Mouse (Mus musculus): ENCODE results near the gene Adgrb2. TPM values are rescaled to one million over a fixed set of nuclear protein-coding genes. Genes with fewer than 3 reads are reported as not detected.

Gene Adgrb2
- polyA plus RNA-seq, 1 experiment from 2014 or later, result 2.1 TPM

GRCm38 (mm10) chr4:130063191-130063590 is 78.5 kb downstream of the Adgrb2 start:
- no peak for ATAC-seq (replicated peaks; ENCODE audit: insufficient number of reproducible peaks, low FRiP score, low TSS enrichment, low read depth)
- H3K4me1 ChIP-seq (ENCODE audit: control insufficient read depth, insufficient read depth, low read length), result no peaks in the 10 kb centered on the region
- no peaks in the 10 kb centered on the region for H3K9me3 ChIP-seq (replicated peaks; ENCODE audit: control insufficient read depth, low read length)
- H3K4me2 ChIP-seq (ENCODE audit: low read depth, low read length), result no peak overlapping the region
- WGBS, result 65% methylated on average over 7 of the region's 7 CpGs
- H3K27me3 ChIP-seq (ENCODE audit: control insufficient read depth, insufficient read depth, low read length), result no peaks in the 10 kb centered on the region
- no peak overlapping the region for H3K27ac ChIP-seq (replicated peaks; ENCODE audit: low read depth, low read length)
- H3K9ac ChIP-seq (replicated peaks; ENCODE audit: low read length), result no peak overlapping the region
- no peak overlapping the region for H3K4me3 ChIP-seq (ENCODE audit: low read depth, low read length)
- no peaks in the 10 kb centered on the region for H3K36me3 ChIP-seq (replicated peaks; ENCODE audit: control insufficient read depth, insufficient read depth, low read depth, low read length)
- no peak for DNase-seq (ENCODE audit: low spot score)

DNA sequence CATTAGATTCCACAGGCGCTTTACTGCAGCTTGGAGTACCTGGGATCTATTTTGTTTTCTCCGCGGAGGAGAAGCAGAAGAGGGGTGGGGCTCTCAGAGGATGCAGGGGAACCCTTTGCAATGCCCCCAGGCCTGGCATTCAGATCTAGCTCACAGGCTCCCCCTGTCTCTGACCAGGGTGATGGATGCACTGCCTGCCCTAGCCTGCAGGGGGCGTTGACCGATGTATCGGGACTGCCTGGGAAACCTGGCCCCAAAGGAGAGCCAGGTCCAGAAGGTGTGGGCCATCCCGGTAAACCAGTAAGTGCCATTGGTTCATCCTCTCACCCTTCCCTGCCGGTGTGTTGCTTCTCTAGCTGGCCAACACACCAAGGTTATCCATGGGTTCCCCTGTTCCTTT is 82.1 kb downstream of the Adgrb2 start:
- ATAC-seq (replicated peaks; ENCODE audit: insufficient number of reproducible peaks, low FRiP score, low TSS enrichment, low read depth) (no peak), DNase-seq (ENCODE audit: low spot score) (peak; percentile 41)
- Histone ChIP-seq H3K4me3 (ENCODE audit: low read depth, low read length) (no peak overlapping the region), H3K27me3 (ENCODE audit: control insufficient read depth, insufficient read depth, low read length) (no peaks in the 10 kb centered on the region), H3K9me3 (replicated peaks; ENCODE audit: control insufficient read depth, low read length) (no peaks in the 10 kb centered on the region), H3K36me3 (replicated peaks; ENCODE audit: control insufficient read depth, insufficient read depth, low read depth, low read length) (no peaks in the 10 kb centered on the region), H3K4me1 (ENCODE audit: control insufficient read depth, insufficient read depth, low read length) (no peaks in the 10 kb centered on the region), H3K27ac (replicated peaks; ENCODE audit: low read depth, low read length) (no peak overlapping the region), H3K4me2 (ENCODE audit: low read depth, low read length) (no peak overlapping the region), H3K9ac (replicated peaks; ENCODE audit: low read length) (no peak overlapping the region)
- WGBS, result 7% methylated on average over 8 of the region's 8 CpGs

GRCm38 (mm10) chr4:130070523-130070922 is 85.9 kb downstream of the Adgrb2 start:
- no peak overlapping the region for H3K9ac ChIP-seq (replicated peaks; ENCODE audit: low read length)
- H3K4me3 ChIP-seq (ENCODE audit: low read depth, low read length), result no peak overlapping the region
- no peaks in the 10 kb centered on the region for H3K4me1 ChIP-seq (ENCODE audit: control insufficient read depth, insufficient read depth, low read length)
- no peaks in the 10 kb centered on the region for H3K36me3 ChIP-seq (replicated peaks; ENCODE audit: control insufficient read depth, insufficient read depth, low read depth, low read length)
- H3K4me2 ChIP-seq (ENCODE audit: low read depth, low read length), result no peak overlapping the region
- no peak overlapping the region for H3K27ac ChIP-seq (replicated peaks; ENCODE audit: low read depth, low read length)
- no peak for DNase-seq (ENCODE audit: low spot score)
- no peaks in the 10 kb centered on the region for H3K9me3 ChIP-seq (replicated peaks; ENCODE audit: control insufficient read depth, low read length)
- no peaks in the 10 kb centered on the region for H3K27me3 ChIP-seq (ENCODE audit: control insufficient read depth, insufficient read depth, low read length)
- WGBS, result 55% methylated on average over 3 of the region's 3 CpGs
- no peak for ATAC-seq (replicated peaks; ENCODE audit: insufficient number of reproducible peaks, low FRiP score, low TSS enrichment, low read depth)

DNA sequence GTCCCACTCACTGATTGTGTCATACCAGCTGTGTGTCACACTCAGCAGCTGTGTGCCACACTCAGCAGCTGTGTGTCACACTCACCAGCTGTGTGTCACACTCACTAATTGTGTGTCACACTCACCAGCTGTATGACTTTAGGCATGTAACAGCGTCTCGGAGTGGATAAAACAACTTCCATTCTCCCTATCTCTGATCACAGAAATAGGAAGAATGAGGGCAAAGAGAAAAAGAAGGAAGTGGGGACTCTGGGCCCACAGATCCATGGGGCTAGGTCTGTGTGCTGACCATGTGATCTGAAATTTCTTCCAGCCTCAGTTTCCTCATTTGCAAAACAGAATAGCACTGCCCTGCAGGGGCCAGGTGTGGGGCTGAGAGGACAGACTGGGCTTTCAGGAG is 87.1 kb downstream of the Adgrb2 start:
- ATAC-seq (replicated peaks; ENCODE audit: insufficient number of reproducible peaks, low FRiP score, low TSS enrichment, low read depth) (no peak), DNase-seq (ENCODE audit: low spot score) (no peak)
- no peak overlapping the region for H3K4me3 ChIP-seq (ENCODE audit: low read depth, low read length)
- H3K9me3 ChIP-seq (replicated peaks; ENCODE audit: control insufficient read depth, low read length), result no peaks in the 10 kb centered on the region
- WGBS, result 95% methylated on average over 2 of the region's 2 CpGs
- no peak overlapping the region for H3K4me2 ChIP-seq (ENCODE audit: low read depth, low read length)
- H3K36me3 ChIP-seq (replicated peaks; ENCODE audit: control insufficient read depth, insufficient read depth, low read depth, low read length), result no peaks in the 10 kb centered on the region
- no peaks in the 10 kb centered on the region for H3K4me1 ChIP-seq (ENCODE audit: control insufficient read depth, insufficient read depth, low read length)
- H3K27me3 ChIP-seq (ENCODE audit: control insufficient read depth, insufficient read depth, low read length), result no peaks in the 10 kb centered on the region
- H3K27ac ChIP-seq (replicated peaks; ENCODE audit: low read depth, low read length), result no peak overlapping the region
- H3K9ac ChIP-seq (replicated peaks; ENCODE audit: low read length), result no peak overlapping the region

Other genes starting within 250 kb of the Adgrb2 start
- 175 and 193 TPM in 2 replicates for gene Khdrbs1, start 242.6 kb upstream of the Adgrb2 start, polyA plus RNA-seq (2014; fragmentation: Nextera tagmentation; extraction: Ambion mirVana)
- 325 and 376 TPM in 2 replicates for gene Ptp4a2, start 173.7 kb upstream of the Adgrb2 start, polyA plus RNA-seq (2014; fragmentation: Nextera tagmentation; extraction: Ambion mirVana)
- gene Spocd1, start 55.6 kb upstream of the Adgrb2 start, polyA plus RNA-seq (2014; fragmentation: Nextera tagmentation; extraction: Ambion mirVana), result not detected in 2 replicates
- gene Col16a1, start 63.0 kb downstream of the Adgrb2 start, polyA plus RNA-seq (2014; fragmentation: Nextera tagmentation; extraction: Ambion mirVana), result 5.6 and 8.9 TPM in 2 replicates
- gene Pef1, start 117.7 kb downstream of the Adgrb2 start, polyA plus RNA-seq (2014; fragmentation: Nextera tagmentation; extraction: Ambion mirVana), result 67.8 and 72.6 TPM in 2 replicates
- gene Hcrtr1, start 154.5 kb downstream of the Adgrb2 start, polyA plus RNA-seq (2014; fragmentation: Nextera tagmentation; extraction: Ambion mirVana), result 0.11 and 0.31 TPM in 2 replicates
- gene Tinagl1, start 190.3 kb downstream of the Adgrb2 start, polyA plus RNA-seq (2014; fragmentation: Nextera tagmentation; extraction: Ambion mirVana), result 6.4 and 8.2 TPM in 2 replicates
- gene Gm853, start 237.5 kb downstream of the Adgrb2 start, polyA plus RNA-seq (2014; fragmentation: Nextera tagmentation; extraction: Ambion mirVana), result not detected in 2 replicates